Mouse (Mus musculus): ENCODE measurements around the gene Car4.

DNA sequence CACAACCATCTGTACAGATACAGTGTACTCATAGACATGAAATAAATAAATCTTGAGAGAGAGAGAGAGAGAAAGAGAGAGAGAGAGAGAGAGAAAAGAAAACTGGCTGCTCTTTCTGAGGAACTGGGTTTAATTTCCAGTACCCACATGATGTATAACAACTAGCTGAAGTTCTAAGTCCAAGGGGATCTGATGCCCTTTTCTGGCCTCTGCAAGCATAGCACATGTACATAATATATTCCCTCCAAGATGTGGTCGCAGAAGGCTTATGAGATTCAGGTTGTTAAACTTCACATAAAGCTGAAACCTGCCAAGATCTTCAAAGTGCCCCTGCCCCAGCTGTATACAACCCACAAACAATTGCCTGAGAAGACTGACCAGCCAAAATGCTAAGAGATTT is 37.7 kb downstream of the Car4 start:
- no peak for TF ChIP-seq CTCF (IDR thresholded peaks at IDR 0.05; ENCODE audit: borderline replicate concordance, insufficient read depth, low read depth, low read length)
- no peak for TF ChIP-seq POLR2A (IDR thresholded peaks at IDR 0.05; ENCODE audit: borderline replicate concordance, insufficient read depth, low read length)
